Mouse (Mus musculus): Measurements from ENCODE around the gene Gm2696. TPM values are rescaled to one million over a fixed set of nuclear protein-coding genes. Genes with fewer than 3 reads are reported as not detected.
"Not testable (repeated sequence)": the region's sequence is repeated elsewhere in the genome, so short reads cannot be mapped to it uniquely, and the experiment has no call there.

The Gm2696 gene
- not detected for total RNA-seq (2021)
- long read RNA-seq, experiment 1: 0 reads
- long read RNA-seq, experiment 2: 0 reads

- no peak for DNase-seq (ENCODE audit: low spot score)
Observed at GRCm38 (mm10) chr10:77814382-77814781, at the start of gene Gm2696. Gene Gm2696 (plus strand): TSS chr10:77814682.

GRCm38 (mm10) chr10:77769727-77770126 is 44.8 kb upstream of the Gm2696 start:
- no peak for DNase-seq (ENCODE audit: low spot score)

DNA sequence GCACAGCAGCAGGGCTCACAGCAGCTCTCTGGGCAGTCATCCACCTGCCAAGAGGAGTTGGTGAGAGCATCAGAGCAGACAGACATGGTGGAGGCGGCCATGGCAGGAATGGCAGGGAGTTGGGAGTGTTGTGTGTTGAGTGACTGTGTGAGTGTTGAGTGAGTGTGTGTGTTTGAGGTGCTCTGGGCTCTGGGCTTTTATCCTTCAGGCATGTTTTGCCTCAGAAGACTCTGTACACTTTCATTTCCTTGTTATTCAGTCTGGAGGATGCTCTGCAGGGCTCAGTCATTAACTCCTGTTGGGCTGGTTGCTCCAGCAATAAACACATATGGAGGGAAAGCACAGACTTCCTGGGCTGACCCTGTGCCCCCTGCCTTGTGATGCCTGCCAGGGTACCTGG is 43.3 kb upstream of the Gm2696 start, which contains the start of gene Gm3238:
Gm3238 (minus strand) TSS at position 101 of the 400 bp plus-strand sequence.
- DNase-seq (ENCODE audit: low spot score): not testable (repeated sequence)

GRCm38 (mm10) chr10:77772142-77772541 is 42.3 kb upstream of the Gm2696 start:
- not testable (repeated sequence) for DNase-seq (ENCODE audit: low spot score)

DNA sequence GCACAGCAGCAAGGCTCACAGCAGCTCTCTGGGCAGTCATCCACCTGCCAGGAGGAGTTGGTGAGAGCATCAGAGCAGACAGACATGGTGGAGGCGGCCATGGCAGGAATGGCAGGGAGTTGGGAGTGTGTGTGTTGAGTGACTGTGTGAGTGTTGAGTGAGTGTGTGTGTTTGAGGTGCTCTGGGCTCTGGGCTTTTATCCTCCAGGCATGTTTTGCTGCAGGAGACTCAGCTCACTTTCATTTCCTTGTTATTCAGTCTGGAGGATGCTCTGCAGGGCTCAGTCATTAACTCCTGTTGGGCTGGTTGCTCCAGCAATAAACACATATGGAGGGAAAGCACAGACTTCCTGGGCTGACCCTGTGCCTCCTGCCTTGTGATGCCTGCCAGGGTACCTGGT is 37.6 kb upstream of the Gm2696 start, which contains the start of gene Gm7138:
Gm7138 (minus strand) TSS at position 101 of the 400 bp plus-strand sequence.
- DNase-seq (ENCODE audit: low spot score): not testable (repeated sequence)

DNA sequence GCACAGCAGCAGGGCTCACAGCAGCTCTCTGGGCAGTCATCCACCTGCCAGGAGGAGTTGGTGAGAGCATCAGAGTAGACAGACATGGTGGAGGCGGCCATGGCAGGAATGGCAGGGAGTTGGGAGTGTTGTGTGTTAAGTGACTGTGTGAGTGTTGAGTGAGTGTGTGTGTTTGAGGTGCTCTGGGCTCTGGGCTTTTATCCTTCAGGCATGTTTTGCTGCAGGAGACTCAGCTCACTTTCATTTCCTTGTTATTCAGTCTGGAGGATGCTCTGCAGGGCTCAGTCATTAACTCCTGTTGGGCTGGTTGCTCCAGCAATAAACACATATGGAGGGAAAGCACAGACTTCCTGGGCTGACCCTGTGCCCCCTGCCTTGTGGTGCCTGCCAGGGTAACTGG is 32.0 kb upstream of the Gm2696 start, which contains the start of gene Gm3250:
Gm3250 (minus strand) TSS at position 101 of the 400 bp plus-strand sequence.
- DNase-seq (ENCODE audit: low spot score): not testable (repeated sequence)

DNA sequence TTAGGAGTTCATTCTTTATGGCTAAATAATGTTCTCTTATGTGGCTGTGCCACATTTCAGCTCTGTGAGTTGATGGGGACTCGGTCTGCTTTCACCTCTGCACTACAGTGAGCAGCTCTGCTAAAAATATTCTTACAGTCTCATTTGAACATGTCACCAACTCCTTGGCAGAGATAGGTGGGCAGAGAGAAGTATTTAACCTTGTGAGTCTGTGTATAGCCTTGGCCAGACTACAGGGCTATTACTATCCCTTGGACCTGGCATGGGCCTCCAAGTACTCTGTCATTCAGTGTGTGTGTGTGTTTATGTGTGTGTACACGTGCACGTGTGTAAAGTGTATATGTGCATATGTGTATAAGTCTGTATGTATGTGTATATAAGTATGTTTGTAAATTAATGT is 31.1 kb upstream of the Gm2696 start:
- not testable (repeated sequence) for DNase-seq (ENCODE audit: low spot score)

DNA sequence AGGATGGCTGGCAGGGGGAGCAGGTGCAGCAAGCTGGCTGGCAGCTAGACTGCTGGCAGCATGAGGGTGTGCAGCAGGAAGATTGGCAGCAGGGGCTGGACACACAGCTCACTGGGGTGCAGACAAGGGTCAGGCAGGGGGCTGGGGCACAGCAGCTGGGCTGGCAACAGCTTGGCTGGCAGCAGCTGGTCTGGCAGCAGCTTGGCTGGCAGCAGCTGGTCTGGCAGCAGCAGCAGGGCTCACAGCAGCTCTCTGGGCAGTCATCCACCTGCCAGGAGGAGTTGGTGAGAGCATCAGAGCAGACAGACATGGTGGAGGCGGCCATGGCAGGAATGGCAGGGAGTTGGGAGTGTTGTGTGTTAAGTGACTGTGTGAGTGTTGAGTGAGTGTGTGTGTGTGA is 26.6 kb upstream of the Gm2696 start, which contains the start of gene Gm7137:
Gm7137 (minus strand) TSS at position 325 of the 400 bp plus-strand sequence.
- not testable (repeated sequence) for DNase-seq (ENCODE audit: low spot score)

DNA sequence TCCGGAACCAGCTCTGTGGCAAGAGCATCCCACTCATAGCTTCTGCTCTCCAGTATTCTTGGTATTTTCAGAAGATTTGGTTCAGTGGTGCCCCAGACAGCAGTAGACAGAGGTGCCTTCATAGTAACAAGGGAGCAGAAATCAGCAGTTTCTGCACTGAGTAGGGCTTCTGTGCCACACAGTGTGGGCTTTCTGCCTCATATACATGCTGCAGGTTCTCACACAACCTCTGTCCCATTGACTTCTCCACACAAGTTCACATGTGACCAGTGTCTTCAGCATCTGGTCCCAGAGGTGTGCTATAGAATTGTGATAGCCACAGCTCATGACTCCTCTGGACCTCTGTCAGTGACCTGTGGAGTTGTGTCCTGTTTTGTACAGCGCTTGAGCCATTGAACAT is 25.9 kb upstream of the Gm2696 start:
- DNase-seq (ENCODE audit: low spot score): no peak

DNA sequence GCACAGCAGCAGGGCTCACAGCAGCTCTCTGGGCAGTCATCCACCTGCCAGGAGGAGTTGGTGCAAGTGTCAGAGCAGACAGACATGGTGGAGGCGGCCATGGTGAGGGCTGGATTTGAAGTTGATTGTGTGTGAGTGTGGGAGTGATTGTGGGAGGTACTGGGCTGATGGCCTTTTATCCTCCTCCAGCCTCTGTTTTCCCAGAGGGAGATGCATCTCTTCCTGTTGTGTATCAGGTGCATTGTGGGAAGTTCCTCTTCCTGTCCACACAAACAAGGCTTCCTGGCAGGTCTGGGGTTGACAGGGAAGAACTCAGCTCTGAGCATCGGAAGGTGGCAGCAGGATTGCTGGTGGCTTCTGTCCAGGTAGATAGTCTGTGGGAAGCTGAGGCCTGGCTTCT is 19.5 kb upstream of the Gm2696 start, which contains the start of gene Gm9639:
Gm9639 (minus strand) TSS at position 101 of the 400 bp plus-strand sequence.
- DNase-seq (ENCODE audit: low spot score): no peak

- no peak for DNase-seq (ENCODE audit: low spot score)
Observed at GRCm38 (mm10) chr10:77797677-77798076, 16.8 kb upstream of the Gm2696 start.

GRCm38 (mm10) chr10:77798164-77798920 is 16.1 kb upstream of the Gm2696 start:
- not testable (repeated sequence) for DNase-seq (ENCODE audit: low spot score)

- no peak for DNase-seq (ENCODE audit: low spot score)
Observed at GRCm38 (mm10) chr10:77798921-77799508, 15.5 kb upstream of the Gm2696 start, which contains the start of gene Gm19668. Gene Gm19668 (minus strand): TSS chr10:77799133.

GRCm38 (mm10) chr10:77804095-77804494 is 10.4 kb upstream of the Gm2696 start:
- DNase-seq (ENCODE audit: low spot score): no peak

- no peak for DNase-seq (ENCODE audit: low spot score)
Observed at GRCm38 (mm10) chr10:77811743-77812142, 2.7 kb upstream of the Gm2696 start, which contains the start of gene Gm9507. Gene Gm9507 (minus strand): TSS chr10:77811843.

DNA sequence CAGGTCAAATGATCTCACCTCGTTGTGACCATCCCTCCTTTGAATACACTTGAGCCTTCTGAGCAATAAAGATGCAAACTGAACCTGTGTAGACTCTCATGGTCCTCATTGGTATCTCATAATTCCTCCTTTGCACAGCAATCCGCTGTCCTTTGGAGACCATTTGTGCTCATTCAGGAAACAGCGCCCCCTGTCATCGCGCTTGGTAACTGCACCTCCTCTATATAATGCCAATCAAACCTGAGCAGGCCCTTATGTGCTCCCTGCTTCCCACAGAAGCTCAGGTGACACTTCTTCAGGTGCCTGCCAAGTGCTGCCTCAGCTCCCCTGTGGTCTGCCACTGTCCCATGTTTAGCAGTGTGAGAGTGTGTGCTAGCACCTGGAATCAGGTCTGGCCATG is 1.0 kb downstream of the Gm2696 start:
- no peak for DNase-seq (ENCODE audit: low spot score)

GRCm38 (mm10) chr10:77818523-77818922 is 4.0 kb downstream of the Gm2696 start:
- DNase-seq (ENCODE audit: low spot score): no peak

DNA sequence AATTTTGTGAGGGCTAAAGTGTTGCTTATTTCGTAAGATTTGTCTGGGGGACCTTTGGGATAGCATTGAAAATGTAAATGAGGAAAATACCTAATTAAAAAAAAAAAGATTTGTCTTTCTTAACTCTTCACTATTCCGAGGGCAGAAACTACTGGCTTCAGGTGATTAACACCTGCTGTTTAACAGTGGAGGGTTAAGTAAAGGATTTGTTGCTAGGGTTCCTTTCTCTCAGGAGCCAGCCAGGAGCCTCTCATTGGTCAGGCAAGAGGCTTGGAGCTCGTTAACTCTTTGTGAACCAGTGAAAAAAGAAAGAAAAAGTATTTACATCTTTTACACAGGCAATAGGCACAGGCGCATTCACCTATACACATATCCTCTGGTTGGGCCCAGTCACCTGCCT is 4.7 kb downstream of the Gm2696 start:
- no peak for DNase-seq (ENCODE audit: low spot score)

GRCm38 (mm10) chr10:77826951-77827350 is 12.5 kb downstream of the Gm2696 start, which contains the start of gene Krtap10-4:
Gene Krtap10-4 (minus strand): TSS chr10:77827095.
- DNase-seq (ENCODE audit: low spot score): no peak

DNA sequence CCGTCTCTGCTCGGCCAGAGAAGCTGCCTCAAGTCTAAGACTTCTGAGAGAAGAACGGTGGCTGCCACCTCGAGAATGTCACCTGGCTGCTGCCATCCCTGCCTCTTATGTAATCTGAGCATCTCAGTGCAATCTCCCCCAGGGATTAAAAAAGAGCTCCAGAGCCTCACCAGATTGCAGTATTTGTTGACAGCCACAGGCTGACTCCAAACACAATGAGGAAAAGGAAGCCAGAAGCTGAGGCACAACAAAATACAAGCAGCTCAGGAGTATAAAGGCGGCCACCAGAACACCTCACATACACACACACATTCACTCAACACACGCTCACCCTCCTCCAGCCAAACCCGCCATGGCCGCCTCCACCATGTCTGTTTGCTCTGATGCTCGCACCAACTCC is 21.2 kb downstream of the Gm2696 start, which contains the start of gene Krtap10-10:
Krtap10-10 (plus strand) TSS at position 301 of the 400 bp plus-strand sequence.
- no peak for DNase-seq (ENCODE audit: low spot score)

DNA sequence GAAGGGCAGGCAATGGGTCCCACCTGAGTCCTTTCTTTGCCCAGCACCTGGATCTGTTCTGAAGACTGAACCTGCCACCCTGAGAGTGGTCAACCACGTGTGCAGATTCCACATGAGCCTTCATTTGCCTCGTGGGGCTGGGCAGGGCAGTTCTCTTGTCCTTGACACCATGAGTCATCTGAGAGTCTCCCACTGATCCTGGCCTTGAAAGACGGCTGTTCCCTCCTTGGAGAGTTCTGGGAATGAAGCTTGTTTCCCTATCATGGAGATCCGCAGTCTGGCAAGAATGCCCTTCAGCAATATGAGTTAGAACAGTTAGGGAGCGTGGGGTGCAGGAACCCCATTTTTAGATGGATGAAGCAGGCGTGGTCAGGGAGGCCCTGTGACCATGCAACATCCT is 24.5 kb downstream of the Gm2696 start:
- no peak for DNase-seq (ENCODE audit: low spot score)

GRCm38 (mm10) chr10:77846503-77846902 is 32.0 kb downstream of the Gm2696 start, which contains the start of gene Gm36176:
Gene Gm36176 (plus strand): TSS chr10:77846803.
- no peak for DNase-seq (ENCODE audit: low spot score)

Measured in gastrocnemius, adult 18-20 months (tissue).